Mouse (Mus musculus): ENCODE results near the gene Ubr4. TPM values are rescaled to one million over a fixed set of nuclear protein-coding genes. Genes with fewer than 3 reads are reported as not detected.

The Ubr4 gene
- polyA plus RNA-seq, 1 experiment from 2014 or later, result 86.6 TPM

DNA sequence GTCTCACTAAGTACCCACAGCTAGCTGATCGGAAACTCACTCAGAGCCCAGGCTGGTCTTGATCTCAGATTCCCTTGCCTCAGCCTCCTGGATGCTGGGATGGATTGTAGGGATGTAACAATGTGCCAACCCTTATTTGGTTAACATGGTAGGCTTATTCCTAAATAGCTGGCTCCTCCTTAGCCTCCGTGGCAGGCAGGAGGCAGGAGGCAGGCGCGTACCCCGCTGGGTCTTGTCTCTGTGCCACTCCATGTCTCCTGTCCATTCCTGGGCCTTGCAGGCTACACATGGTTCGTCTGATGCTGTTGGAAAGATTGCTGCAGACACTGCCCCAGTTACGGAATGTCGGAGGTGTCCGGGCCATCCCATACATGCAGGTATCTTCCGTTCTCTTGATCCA, 91.9 kb downstream of the Ubr4 start:
- no peaks in the 10 kb centered on the region for H3K27me3 ChIP-seq (ENCODE audit: control insufficient read depth, insufficient read depth, low read length)
- WGBS, result 95% methylated on average over 10 of the region's 10 CpGs
- no peak overlapping the region for H3K4me2 ChIP-seq (replicated peaks; ENCODE audit: low read depth, low read length)
- H3K4me3 ChIP-seq (ENCODE audit: low read depth, low read length), result no peak overlapping the region
- H3K4me1 ChIP-seq (ENCODE audit: control insufficient read depth, insufficient read depth, low read length), result no peaks in the 10 kb centered on the region
- H3K9ac ChIP-seq (replicated peaks; ENCODE audit: low read depth, low read length), result no peak overlapping the region
- H3K27ac ChIP-seq (ENCODE audit: low read length), result no peak overlapping the region
- ATAC-seq (ENCODE audit: insufficient number of reproducible peaks, insufficient read depth, low FRiP score, low read depth), result no peak
- H3K36me3 ChIP-seq (ENCODE audit: control insufficient read depth, insufficient read depth, low read length), result peaks cover 91% of the 10 kb centered on the region
- no peaks in the 10 kb centered on the region for H3K9me3 ChIP-seq (ENCODE audit: control insufficient read depth, low read depth, low read length)

DNA sequence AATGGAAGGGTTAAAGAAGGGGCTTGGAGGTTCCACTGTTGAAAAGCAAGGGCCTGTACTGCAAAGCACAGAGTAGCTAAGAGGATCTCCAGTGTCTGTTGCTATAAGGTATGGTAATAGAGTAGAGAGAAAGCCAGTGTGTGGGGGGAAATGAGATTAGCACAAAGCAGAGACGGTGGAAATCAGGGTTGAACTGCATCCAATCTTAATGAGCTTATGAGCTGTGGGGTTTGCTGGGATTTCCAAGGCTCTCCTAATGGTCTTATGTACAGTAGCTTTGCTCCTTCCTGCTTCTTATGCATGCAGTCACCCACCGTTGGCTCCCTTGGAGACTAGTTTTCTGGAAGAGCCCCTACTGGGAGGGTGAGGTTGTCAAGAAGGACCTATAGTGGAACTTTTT, 93.8 kb downstream of the Ubr4 start:
- Histone ChIP-seq H3K4me3 (ENCODE audit: low read depth, low read length) (no peak overlapping the region), H3K27ac (ENCODE audit: low read length) (no peak overlapping the region), H3K27me3 (ENCODE audit: control insufficient read depth, insufficient read depth, low read length) (no peaks in the 10 kb centered on the region), H3K4me2 (replicated peaks; ENCODE audit: low read depth, low read length) (no peak overlapping the region), H3K9ac (replicated peaks; ENCODE audit: low read depth, low read length) (no peak overlapping the region), H3K36me3 (ENCODE audit: control insufficient read depth, insufficient read depth, low read length) (peaks cover 94% of the 10 kb centered on the region), H3K9me3 (ENCODE audit: control insufficient read depth, low read depth, low read length) (no peaks in the 10 kb centered on the region), H3K4me1 (ENCODE audit: control insufficient read depth, insufficient read depth, low read length) (no peaks in the 10 kb centered on the region)
- ATAC-seq (ENCODE audit: insufficient number of reproducible peaks, insufficient read depth, low FRiP score, low read depth), result no peak
- WGBS, result 83% methylated on average over 2 of the region's 2 CpGs

DNA sequence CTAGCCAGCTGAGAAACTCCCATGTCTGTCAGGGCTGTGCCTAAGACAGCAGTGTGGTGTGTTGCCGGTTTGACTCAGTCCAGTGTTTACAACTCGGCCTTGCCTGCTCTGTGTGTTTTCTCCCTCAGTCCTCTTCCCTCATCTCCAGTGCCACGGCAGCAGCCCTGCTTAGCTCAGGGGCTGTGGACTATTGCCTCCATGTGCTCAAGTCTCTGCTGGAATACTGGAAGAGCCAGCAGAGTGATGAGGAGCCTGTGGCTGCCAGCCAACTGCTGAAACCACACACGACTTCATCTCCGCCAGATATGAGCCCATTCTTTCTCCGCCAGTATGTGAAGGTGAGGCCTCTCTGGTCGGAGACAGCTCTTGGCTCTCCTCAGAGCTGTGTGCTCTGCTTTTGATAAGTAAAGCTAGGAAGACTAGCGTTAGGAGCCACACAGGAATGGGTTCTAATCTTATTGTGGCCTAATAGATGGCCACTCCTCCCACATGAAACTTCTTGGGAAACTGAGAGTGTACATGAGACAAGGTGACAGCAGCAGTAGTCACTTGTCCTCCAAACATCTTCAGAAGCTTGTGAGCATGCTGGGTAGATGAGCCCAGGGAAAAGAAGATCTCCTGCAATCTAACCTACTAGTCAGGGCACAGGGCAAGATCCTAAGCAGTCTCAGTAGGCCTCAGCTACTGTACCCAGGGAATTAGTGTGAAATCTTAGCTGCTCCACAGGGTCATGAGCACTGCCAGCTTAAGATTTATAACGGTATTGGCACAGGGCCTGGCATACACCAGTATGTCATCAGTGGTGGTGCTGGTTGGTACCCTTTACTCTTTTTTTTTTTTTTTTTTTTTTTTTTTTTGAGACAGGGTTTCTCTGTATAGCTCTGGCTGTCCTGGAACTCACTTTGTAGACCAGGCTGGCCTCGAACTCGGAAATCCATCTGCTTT, 94.6 kb downstream of the Ubr4 start:
- Histone ChIP-seq H3K9ac (replicated peaks; ENCODE audit: low read depth, low read length) (no peak overlapping the region), H3K27me3 (ENCODE audit: control insufficient read depth, insufficient read depth, low read length) (no peaks in the 10 kb centered on the region), H3K9me3 (ENCODE audit: control insufficient read depth, low read depth, low read length) (no peaks in the 10 kb centered on the region), H3K4me3 (ENCODE audit: low read depth, low read length) (no peak overlapping the region), H3K27ac (ENCODE audit: low read length) (no peak overlapping the region), H3K4me1 (ENCODE audit: control insufficient read depth, insufficient read depth, low read length) (no peaks in the 10 kb centered on the region), H3K4me2 (replicated peaks; ENCODE audit: low read depth, low read length) (no peak overlapping the region), H3K36me3 (ENCODE audit: control insufficient read depth, insufficient read depth, low read length) (peaks cover 96% of the 10 kb centered on the region)
- no peak for ATAC-seq (ENCODE audit: insufficient number of reproducible peaks, insufficient read depth, low FRiP score, low read depth)
- 89% methylated on average over 11 of the region's 11 CpGs for WGBS

DNA sequence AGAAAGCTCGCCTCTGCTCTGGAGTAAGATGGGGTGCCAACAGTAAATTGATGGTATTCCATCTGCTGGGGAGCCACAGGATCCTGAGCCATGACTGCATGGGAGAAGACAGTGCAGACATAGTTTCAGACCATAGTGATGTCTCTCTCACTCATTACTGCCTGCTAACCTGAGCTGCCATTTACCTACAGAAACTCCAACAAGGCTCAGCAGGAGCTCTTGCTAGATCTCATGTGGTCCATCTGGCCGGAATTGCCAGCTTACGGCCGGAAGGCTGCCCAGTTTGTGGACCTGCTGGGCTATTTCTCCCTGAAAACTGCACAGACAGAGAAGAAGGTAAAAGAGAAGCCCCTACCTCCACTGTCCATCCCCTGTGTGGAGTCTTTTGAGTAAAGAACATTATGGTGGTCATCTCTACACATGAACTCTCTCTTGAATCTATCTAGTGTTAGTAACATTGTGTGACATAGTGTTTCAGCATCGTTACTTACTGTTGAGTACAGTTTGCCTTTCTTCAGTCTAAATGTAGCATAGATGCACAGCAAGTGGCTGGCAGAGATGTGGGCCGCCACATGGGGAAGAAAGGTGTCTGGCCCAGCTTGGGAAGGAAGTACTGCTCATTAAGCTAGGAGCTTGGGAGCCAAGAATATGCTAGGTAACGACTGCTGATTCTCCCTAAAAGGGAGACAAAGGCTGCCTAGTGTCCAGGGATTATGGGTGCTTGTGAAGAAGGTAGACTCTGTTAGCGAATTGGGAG, 100.7 kb downstream of the Ubr4 start:
- Histone ChIP-seq H3K27ac (ENCODE audit: low read length) (no peak overlapping the region), H3K36me3 (ENCODE audit: control insufficient read depth, insufficient read depth, low read length) (peaks cover 95% of the 10 kb centered on the region), H3K9me3 (ENCODE audit: control insufficient read depth, low read depth, low read length) (no peaks in the 10 kb centered on the region), H3K27me3 (ENCODE audit: control insufficient read depth, insufficient read depth, low read length) (no peaks in the 10 kb centered on the region), H3K4me1 (ENCODE audit: control insufficient read depth, insufficient read depth, low read length) (no peaks in the 10 kb centered on the region), H3K4me2 (replicated peaks; ENCODE audit: low read depth, low read length) (no peak overlapping the region), H3K4me3 (ENCODE audit: low read depth, low read length) (no peak overlapping the region), H3K9ac (replicated peaks; ENCODE audit: low read depth, low read length) (no peak overlapping the region)
- no peak for ATAC-seq (ENCODE audit: insufficient number of reproducible peaks, insufficient read depth, low FRiP score, low read depth)
- WGBS, result 92% methylated on average over 8 of the region's 8 CpGs

DNA sequence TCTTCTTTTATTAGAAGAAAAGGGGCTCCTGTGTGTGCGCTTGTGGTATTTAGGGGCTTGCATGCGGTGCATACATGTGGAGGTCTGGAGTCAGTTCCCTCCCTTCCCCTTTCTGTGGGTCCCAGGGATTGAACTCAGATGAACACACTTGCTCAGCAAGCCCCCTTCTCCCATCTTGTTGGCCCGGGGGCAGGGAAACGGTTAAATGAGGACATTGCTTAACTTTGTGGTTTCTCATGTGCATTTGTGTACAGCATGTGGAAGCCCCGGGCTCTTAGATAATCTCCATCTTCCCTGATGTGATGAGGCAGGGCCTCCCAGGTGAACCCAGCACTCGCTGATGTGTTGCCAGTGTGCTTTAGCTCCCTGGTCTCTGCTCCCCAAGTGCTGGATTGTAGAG, 101.9 kb downstream of the Ubr4 start:
- Histone ChIP-seq H3K9me3 (ENCODE audit: control insufficient read depth, low read depth, low read length) (no peaks in the 10 kb centered on the region), H3K4me1 (ENCODE audit: control insufficient read depth, insufficient read depth, low read length) (no peaks in the 10 kb centered on the region), H3K36me3 (ENCODE audit: control insufficient read depth, insufficient read depth, low read length) (peaks cover 94% of the 10 kb centered on the region), H3K9ac (replicated peaks; ENCODE audit: low read depth, low read length) (no peak overlapping the region), H3K27me3 (ENCODE audit: control insufficient read depth, insufficient read depth, low read length) (no peaks in the 10 kb centered on the region), H3K4me2 (replicated peaks; ENCODE audit: low read depth, low read length) (no peak overlapping the region), H3K27ac (ENCODE audit: low read length) (no peak overlapping the region), H3K4me3 (ENCODE audit: low read depth, low read length) (no peak overlapping the region)
- ATAC-seq (ENCODE audit: insufficient number of reproducible peaks, insufficient read depth, low FRiP score, low read depth), result no peak
- 88% methylated on average over 6 of the region's 6 CpGs for WGBS

DNA sequence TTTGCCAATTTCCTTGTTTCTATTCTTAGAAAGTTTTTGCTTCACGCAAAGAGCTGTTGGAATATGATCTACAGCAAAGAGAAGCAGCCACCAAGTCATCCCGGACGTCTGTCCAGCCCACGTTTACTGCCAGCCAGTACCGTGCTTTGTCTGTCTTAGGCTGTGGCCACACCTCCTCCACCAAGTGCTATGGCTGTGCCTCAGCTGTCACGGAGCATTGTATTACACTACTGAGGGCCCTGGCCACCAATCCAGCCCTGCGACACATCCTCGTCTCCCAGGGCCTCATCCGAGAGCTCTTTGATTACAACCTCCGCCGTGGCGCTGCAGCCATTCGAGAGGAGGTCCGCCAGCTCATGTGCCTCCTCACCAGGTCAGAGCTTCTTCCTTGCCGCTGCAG, 107.6 kb downstream of the Ubr4 start:
- H3K4me3 ChIP-seq (ENCODE audit: low read depth, low read length), result no peak overlapping the region
- WGBS, result 86% methylated on average over 15 of the region's 15 CpGs
- no peaks in the 10 kb centered on the region for H3K9me3 ChIP-seq (ENCODE audit: control insufficient read depth, low read depth, low read length)
- H3K9ac ChIP-seq (replicated peaks; ENCODE audit: low read depth, low read length), result no peak overlapping the region
- no peak overlapping the region for H3K4me2 ChIP-seq (replicated peaks; ENCODE audit: low read depth, low read length)
- H3K36me3 ChIP-seq (ENCODE audit: control insufficient read depth, insufficient read depth, low read length), result peaks cover 86% of the 10 kb centered on the region
- no peaks in the 10 kb centered on the region for H3K4me1 ChIP-seq (ENCODE audit: control insufficient read depth, insufficient read depth, low read length)
- no peak overlapping the region for H3K27ac ChIP-seq (ENCODE audit: low read length)
- ATAC-seq (ENCODE audit: insufficient number of reproducible peaks, insufficient read depth, low FRiP score, low read depth), result no peak
- no peaks in the 10 kb centered on the region for H3K27me3 ChIP-seq (ENCODE audit: control insufficient read depth, insufficient read depth, low read length)

DNA sequence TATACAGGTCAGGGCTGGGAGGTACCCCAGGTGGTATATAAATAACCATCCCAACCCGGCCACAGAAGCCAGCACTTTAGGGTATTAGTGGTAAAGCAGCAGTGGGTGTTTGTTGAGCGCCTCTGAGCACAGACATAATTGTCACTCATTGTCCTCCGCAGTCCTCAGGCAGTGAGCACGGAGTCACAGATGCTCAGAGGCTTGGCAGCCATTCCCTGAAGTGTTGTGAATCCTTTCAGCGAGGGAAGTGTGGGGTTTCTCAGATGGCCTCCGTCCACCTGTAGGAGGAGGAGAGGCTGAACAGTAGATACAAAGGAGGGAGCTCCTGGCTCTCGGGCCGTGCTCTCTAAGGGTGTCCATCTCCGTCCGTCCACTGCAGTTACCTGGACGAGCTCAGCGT, 111.8 kb downstream of the Ubr4 start:
- Histone ChIP-seq H3K27ac (ENCODE audit: low read length) (no peak overlapping the region), H3K36me3 (ENCODE audit: control insufficient read depth, insufficient read depth, low read length) (peaks cover 87% of the 10 kb centered on the region), H3K4me3 (ENCODE audit: low read depth, low read length) (no peak overlapping the region), H3K9ac (replicated peaks; ENCODE audit: low read depth, low read length) (no peak overlapping the region), H3K4me1 (ENCODE audit: control insufficient read depth, insufficient read depth, low read length) (no peaks in the 10 kb centered on the region), H3K4me2 (replicated peaks; ENCODE audit: low read depth, low read length) (no peak overlapping the region), H3K9me3 (ENCODE audit: control insufficient read depth, low read depth, low read length) (no peaks in the 10 kb centered on the region), H3K27me3 (ENCODE audit: control insufficient read depth, insufficient read depth, low read length) (no peaks in the 10 kb centered on the region)
- no peak for ATAC-seq (ENCODE audit: insufficient number of reproducible peaks, insufficient read depth, low FRiP score, low read depth)
- WGBS, result 92% methylated on average over 12 of the region's 12 CpGs

DNA sequence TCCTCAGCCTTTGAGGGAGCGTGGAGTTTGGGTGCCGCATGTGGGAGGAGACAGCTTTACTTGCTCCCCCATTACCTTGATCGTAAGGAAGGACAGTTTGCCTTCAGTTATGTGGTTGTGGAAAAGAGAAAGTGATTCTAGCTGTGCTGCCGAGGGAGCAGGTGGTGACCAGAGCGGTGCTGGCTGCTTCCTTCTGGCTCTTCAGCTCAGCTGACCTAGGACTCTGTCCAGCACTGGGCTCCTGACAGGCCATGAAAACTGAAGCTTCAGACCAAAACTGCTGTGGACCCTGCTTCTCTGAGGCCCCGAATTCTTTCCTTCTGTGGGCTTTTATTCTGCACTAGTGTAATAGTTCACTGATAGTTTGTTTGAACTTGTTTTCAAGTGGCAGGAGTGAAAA, 114.1 kb downstream of the Ubr4 start:
- Histone ChIP-seq H3K9me3 (ENCODE audit: control insufficient read depth, low read depth, low read length) (no peaks in the 10 kb centered on the region), H3K27me3 (ENCODE audit: control insufficient read depth, insufficient read depth, low read length) (no peaks in the 10 kb centered on the region), H3K9ac (replicated peaks; ENCODE audit: low read depth, low read length) (no peak overlapping the region), H3K4me2 (replicated peaks; ENCODE audit: low read depth, low read length) (no peak overlapping the region), H3K27ac (ENCODE audit: low read length) (no peak overlapping the region), H3K4me3 (ENCODE audit: low read depth, low read length) (no peak overlapping the region), H3K36me3 (ENCODE audit: control insufficient read depth, insufficient read depth, low read length) (peaks cover 96% of the 10 kb centered on the region), H3K4me1 (ENCODE audit: control insufficient read depth, insufficient read depth, low read length) (no peaks in the 10 kb centered on the region)
- 85% methylated on average over 6 of the region's 6 CpGs for WGBS
- no peak for ATAC-seq (ENCODE audit: insufficient number of reproducible peaks, insufficient read depth, low FRiP score, low read depth)

All from stomach, embryonic 14.5 days (tissue).